Mouse (Mus musculus): ENCODE measurements around the gene Amotl1. TPM values are rescaled to one million over a fixed set of nuclear protein-coding genes. Genes with fewer than 3 reads are reported as not detected.

Amotl1 gene
- polyA plus RNA-seq, 1 experiment from 2014 or later = 17.6 TPM

Other genes with a start within 250 kb of the Amotl1 start
- gene Kdm4d, start 144.6 kb downstream of the Amotl1 start, polyA plus RNA-seq (2015; fragmentation: Nextera tagmentation; extraction: Ambion mirVana) = 0.25 and 0.30 TPM in 2 replicates
- gene Cwc15, start 144.4 kb downstream of the Amotl1 start, polyA plus RNA-seq (2015; fragmentation: Nextera tagmentation; extraction: Ambion mirVana) = 147 and 158 TPM in 2 replicates
- gene Piwil4, start 95.7 kb upstream of the Amotl1 start, polyA plus RNA-seq (2015; fragmentation: Nextera tagmentation; extraction: Ambion mirVana) = 0.48 and 0.74 TPM in 2 replicates
- gene Fut4, start 107.3 kb upstream of the Amotl1 start, polyA plus RNA-seq (2015; fragmentation: Nextera tagmentation; extraction: Ambion mirVana) = 2.5 and 3.2 TPM in 2 replicates
- 7.7 and 11.7 TPM in 2 replicates for gene 1700012B09Rik, start 126.0 kb upstream of the Amotl1 start, polyA plus RNA-seq (2015; fragmentation: Nextera tagmentation; extraction: Ambion mirVana)
- 23.2 and 26.6 TPM in 2 replicates for gene Mre11a, start 139.6 kb upstream of the Amotl1 start, polyA plus RNA-seq (2015; fragmentation: Nextera tagmentation; extraction: Ambion mirVana)
- gene Ankrd49, start 139.8 kb upstream of the Amotl1 start, polyA plus RNA-seq (2015; fragmentation: Nextera tagmentation; extraction: Ambion mirVana) = 33.0 and 37.0 TPM in 2 replicates
- gene Gpr83, start 215.2 kb upstream of the Amotl1 start, polyA plus RNA-seq (2015; fragmentation: Nextera tagmentation; extraction: Ambion mirVana) = 0.24 and 0.54 TPM in 2 replicates

Data from lung, embryonic 16.5 days (tissue).